Mouse (Mus musculus): Measurements from ENCODE around the gene Zeb2. TPM values are rescaled to one million over a fixed set of nuclear protein-coding genes. Genes with fewer than 3 reads are reported as not detected.
A peak's percentile ranks its signal among the peaks of the same experiment; 100 is the strongest.

Zeb2 gene
- 109 and 113 TPM in 2 replicates for total RNA-seq (2017)

DNA sequence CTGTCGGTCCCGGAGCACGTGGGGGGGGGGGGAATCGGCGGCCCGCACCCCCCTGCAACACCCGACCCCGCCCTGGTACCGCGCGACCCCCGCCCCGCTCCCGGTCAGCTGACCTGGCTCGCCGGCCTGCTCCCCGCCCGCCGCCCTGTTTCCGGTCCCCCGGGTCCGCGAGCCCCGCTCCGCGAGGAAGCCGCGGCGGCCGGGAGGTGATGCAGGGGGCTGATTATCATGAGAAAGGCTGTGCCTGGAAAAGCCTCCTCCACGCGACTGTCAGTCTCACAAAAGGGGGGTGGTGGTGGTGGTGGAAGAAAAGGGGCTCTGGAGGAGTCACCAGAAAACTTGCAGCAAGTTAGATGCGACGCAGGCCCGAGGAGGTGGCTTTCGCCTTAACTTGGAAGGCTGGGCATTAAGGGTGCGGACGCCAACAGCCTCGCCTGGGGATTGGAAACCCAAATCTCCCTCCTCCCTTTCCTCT is at the start of gene Zeb2:
TSS of gene Zeb2 (minus strand) at position 309 of the 475 bp plus-strand sequence.
- ATAC-seq (ENCODE audit: extremely low read depth, insufficient number of reproducible peaks, low FRiP score, poor library complexity, severe bottlenecking): peak; percentile 7; the same call in 1 of the 2 replicates

DNA sequence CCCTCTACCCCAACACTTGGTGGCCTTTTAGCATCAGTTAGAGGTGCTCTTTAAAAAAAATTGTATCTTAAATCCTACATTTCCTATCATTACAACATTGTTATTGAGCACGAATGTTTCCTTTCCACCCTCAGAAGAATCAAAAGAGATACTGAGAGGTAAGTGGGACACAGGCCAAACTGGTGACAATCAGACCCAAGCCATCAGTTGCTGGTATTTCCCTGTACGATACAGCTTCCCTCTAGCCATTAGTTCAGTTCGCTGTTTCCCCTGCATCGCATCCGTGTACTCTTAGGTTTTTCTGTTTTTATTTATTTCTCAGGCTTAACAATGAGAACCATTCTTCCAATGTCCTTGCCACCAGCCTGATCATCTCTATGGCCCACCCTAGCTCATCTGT is 41.6 kb upstream of the Zeb2 start:
- ATAC-seq (ENCODE audit: extremely low read depth, insufficient number of reproducible peaks, low FRiP score, poor library complexity, severe bottlenecking): no peak

DNA sequence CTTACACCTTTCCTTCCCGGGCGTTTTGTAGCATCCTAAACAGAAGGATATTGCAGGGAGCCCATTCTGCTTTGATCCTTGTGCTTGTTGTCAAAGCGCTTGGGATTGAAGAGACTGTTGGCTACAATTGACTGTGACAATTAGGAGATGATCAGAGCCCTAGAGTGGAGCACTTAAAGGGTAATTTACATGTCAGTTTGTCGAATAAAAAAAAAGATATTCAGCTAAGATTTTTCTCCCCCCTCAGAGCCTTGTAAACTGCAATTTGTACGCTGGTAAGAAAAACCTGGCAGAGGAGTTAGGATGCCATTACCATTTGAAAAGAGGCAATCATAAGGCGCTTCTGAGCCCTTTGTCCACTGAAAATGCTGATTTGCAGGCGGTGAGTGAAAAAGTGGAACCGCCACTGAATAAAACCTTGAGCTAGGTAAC is 41.2 kb upstream of the Zeb2 start:
- ATAC-seq (ENCODE audit: extremely low read depth, insufficient number of reproducible peaks, low FRiP score, poor library complexity, severe bottlenecking): no peak

DNA sequence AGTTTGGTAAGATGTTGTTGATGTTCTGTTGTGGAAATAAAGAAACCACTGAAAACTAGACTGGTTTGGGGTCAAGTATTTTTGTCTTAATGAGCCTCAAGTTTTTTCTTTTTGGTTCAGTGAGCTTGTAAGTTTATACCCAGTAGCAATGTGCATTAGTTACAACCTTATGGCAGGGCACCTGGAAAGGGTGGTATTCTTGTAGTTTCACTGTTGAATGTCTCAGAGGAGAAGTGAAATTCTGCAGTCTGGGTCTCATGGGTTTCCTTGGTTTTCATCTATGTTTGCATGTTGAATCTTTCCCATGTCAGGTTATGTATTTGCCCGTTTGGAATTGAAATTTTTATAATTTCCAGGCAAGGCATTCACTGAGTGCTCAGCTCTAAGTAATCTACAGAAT is 36.1 kb upstream of the Zeb2 start:
- no peak for ATAC-seq (ENCODE audit: extremely low read depth, insufficient number of reproducible peaks, low FRiP score, poor library complexity, severe bottlenecking)

DNA sequence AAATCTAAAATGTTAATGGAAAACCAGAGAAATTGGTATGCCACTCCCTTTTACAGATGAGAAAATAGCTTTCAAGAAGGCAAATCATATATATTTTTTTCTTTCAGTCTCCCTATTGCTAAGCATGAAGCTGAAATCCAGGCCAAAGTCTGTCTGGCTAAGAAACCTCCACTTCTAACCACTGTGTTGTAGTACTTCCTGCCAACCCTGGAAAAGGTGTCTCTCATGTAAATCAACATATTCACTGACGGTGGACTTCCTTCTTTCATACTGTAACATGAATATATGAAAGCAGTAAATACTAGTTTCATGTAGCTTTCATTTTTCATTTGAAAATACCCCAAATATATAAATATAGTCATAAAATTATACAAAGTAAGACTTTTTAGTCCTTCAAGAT is 26.0 kb upstream of the Zeb2 start:
- ATAC-seq (ENCODE audit: extremely low read depth, insufficient number of reproducible peaks, low FRiP score, poor library complexity, severe bottlenecking): peak; percentile 79

DNA sequence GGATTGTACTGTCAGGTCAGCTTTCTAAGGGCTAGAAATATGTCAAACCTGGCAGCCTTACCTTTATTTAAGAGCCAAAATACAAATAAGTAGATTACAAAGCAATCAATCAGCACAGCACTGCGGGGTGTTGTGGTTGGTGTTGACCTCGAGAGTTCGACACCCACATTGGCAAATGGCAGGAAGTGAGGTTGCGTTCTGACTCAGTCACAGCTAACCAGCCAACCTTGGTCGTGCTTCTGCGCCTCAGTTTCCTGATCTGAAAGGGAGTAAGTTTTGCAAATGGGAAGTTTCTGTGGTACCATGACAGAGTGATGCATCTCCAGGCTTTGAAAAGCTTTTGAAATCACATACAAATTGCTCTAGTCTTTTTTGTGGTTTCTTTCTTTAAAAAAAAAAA is 21.7 kb upstream of the Zeb2 start:
- ATAC-seq (ENCODE audit: extremely low read depth, insufficient number of reproducible peaks, low FRiP score, poor library complexity, severe bottlenecking): no peak

DNA sequence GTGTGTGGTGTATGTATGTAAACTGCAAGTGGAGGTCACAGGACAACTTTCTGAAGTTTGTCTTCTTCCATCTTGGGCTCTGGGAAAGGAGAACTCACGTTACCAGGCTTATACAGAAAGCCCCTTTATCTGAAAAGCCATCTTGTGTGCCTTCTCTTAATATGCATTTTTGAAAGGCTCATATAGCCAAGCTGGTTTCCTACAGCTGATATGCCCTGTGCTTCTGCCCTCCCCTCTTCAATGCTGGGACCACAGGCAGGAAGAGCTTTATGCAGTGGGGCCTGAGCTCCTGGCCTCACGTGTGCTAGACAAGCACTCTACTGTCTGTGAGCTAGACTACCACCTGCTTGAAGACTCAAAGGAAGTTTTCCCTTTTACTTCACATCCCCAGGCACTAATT is 19.6 kb upstream of the Zeb2 start:
- no peak for ATAC-seq (ENCODE audit: extremely low read depth, insufficient number of reproducible peaks, low FRiP score, poor library complexity, severe bottlenecking)

DNA sequence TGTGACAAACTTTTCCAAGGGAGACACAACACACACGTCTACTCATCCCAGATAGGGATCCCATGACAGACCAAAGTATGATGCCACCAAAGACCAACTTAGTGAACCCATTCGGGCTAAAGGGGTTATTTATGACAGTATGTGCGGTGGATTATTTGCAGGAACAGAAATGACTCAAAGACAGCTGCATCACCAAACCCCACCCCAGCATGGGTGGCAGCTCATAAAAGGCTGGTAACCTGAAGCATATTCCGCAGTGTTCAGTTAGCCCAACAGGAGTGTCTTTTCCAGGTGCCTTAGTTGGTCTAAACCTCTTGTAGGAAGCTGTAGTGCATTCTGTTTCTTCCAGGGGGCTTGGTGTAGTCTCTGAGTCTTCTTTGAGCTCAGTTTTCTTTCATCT is 16.0 kb upstream of the Zeb2 start:
- ATAC-seq (ENCODE audit: extremely low read depth, insufficient number of reproducible peaks, low FRiP score, poor library complexity, severe bottlenecking): no peak

DNA sequence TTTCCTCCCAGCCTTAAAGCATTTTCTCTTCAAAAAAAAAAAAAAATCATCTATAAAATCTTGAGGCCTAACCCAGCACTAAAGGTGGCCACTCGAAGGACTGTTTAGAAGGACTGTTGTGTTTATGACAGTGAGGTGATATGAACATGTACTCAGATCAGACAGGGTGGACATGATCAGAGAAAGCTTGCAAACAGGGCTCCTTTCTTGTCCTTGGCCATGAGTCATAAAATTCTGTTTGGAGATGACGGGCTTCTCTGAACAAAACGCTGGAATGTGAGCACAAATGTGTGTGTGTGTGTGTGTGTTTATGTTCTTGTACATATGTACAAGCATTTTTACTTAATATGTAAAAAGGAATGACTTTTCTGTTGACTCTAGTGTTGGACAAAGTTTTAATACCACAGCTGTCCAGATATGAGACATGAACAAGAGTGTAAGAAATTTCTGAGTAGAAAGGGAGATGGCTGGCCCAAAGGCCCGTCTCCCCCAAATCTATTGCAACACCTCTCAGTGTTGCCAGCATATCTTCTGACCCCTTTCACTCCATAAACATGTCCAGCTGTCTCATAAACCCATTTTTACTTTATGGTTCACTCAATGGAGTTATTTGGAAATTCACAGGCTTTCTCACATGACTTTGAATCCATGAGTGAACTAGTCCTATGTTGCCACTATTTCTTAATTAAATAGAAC is 13.4 kb upstream of the Zeb2 start:
- ATAC-seq (ENCODE audit: extremely low read depth, insufficient number of reproducible peaks, low FRiP score, poor library complexity, severe bottlenecking): no peak

DNA sequence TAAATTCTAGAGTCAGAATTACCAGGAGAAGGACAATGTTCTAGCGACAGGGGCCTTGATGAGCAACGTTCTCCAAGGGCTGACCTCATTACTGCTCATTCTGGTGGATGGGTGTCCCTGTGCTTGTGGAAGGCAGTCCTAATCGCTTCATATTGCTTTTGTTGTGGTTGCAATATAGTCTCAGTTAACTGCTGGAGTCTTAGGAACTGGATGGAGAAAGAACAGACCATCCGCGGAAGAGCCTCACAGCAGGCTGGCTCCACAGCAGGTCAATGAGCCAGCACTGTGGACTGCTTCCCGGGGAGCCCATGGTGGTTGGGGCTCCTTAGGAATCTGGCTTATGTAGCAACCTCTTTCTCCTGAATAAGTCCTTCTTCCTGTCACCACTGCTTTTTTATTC is 12.4 kb upstream of the Zeb2 start:
- ATAC-seq (ENCODE audit: extremely low read depth, insufficient number of reproducible peaks, low FRiP score, poor library complexity, severe bottlenecking): no peak

DNA sequence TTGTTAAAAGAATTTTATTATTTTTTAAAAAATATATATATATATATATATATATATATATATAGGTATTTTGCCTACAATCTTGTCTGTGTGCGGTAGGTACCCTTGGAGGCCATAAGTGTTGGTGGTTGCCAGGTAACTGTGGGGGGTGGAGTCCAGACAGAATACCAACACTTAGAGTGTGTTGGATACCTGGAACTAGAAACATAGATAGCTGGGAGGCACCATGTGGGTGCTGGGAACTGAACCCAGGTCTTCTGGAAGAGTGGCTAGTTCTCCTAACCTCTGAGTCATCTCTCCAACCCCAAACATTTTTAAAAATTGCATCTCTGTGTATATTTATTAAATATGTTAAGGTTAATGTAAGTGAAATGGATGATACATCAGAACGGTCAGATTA is 11.5 kb upstream of the Zeb2 start:
- ATAC-seq (ENCODE audit: extremely low read depth, insufficient number of reproducible peaks, low FRiP score, poor library complexity, severe bottlenecking): no peak

DNA sequence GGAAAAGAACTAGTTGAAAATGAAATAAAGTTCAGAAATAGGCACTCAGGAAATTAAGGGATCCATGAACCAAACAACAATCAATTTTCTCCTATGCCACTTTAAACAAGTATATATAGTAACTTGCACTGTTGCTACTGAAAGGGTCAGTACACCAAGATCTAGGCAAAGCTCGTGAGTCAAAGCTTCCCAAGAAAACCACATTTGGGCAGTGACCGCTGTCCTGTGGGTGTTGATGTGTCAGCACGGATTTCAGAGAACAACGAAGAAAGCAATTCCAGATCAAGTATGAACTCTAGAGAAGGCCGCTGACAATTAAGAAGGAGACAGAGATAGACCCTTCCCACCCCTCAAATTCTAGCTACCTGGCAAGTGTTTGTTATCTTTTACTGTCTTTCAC is 9.2 kb upstream of the Zeb2 start:
- ATAC-seq (ENCODE audit: extremely low read depth, insufficient number of reproducible peaks, low FRiP score, poor library complexity, severe bottlenecking): no peak

DNA sequence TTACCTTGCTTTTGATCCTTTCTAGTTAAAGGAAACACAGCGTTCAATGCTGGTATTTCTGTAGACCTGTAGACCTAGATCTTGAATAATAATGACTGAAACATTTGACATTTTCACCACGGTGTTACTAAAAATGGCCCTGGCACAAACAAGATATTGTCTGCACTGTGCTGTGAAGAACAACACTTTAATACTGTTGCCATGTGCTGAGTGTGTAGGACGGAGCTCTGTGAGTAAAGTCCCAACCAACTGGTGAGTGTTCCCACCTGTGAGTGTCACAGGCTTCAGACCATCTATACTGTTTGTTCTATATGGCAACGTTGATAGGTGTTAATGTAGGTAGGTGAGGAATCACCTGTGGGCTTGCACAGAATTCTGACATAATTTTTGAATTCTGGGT is 8.0 kb upstream of the Zeb2 start:
- ATAC-seq (ENCODE audit: extremely low read depth, insufficient number of reproducible peaks, low FRiP score, poor library complexity, severe bottlenecking): no peak

DNA sequence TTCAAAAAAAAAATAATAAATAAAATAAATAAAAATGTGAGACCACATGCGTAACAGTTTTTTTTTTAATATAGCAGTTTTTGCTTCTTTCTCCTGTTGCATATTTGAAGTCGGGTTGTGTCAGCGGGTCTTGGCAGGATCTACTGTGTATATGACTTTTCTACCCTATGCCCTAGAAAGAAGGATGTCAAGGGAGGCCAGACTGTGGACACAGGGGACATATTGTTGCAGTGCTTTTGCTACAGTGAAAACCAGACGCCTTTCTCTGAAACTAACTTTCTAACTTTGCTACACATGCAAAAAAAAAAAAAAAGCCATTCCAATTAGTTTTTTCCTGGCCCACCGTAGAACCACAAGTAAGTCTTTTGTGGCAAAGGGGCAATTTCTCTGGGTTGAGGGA is 6.3 kb upstream of the Zeb2 start:
- ATAC-seq (ENCODE audit: extremely low read depth, insufficient number of reproducible peaks, low FRiP score, poor library complexity, severe bottlenecking): no peak

DNA sequence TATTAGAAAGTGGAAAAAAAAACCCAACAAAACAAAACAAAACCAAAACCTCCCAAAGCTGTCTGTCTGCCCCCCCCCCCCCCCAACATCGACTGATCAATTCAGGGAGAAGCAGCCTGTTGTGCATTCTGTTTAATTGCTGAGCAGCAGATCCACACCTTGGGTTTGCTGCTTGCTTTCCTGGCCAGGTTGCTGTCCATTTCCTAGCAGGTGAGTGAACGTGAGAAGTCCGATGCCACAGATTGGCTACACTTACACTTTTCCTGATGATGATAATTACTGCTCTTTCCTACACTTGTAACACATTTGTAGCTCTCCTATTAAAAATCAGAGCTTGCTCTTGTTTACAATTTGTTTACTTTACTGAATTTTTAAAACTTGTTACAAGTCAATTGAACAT is 926 bp upstream of the Zeb2 start:
- ATAC-seq (ENCODE audit: extremely low read depth, insufficient number of reproducible peaks, low FRiP score, poor library complexity, severe bottlenecking): no peak

DNA sequence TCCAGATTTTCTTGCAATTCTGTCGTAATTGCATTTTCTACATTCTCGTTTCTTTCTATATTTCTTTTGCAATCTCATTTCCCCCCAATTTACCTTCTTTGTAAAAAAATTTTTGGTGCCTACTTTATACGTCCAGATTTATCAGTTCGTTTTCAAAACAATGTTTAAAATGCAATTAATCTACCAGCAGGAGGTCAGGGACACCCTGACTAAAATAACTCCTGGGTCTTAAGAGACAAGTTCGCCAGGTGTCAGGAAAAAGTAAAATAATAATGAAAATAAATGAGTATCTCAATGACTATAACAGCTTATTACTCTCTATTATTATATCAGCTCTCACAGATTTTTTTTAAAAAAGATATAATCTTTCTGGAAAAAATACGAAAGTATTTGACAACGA is 397 bp upstream of the Zeb2 start:
- ATAC-seq (ENCODE audit: extremely low read depth, insufficient number of reproducible peaks, low FRiP score, poor library complexity, severe bottlenecking): no peak

DNA sequence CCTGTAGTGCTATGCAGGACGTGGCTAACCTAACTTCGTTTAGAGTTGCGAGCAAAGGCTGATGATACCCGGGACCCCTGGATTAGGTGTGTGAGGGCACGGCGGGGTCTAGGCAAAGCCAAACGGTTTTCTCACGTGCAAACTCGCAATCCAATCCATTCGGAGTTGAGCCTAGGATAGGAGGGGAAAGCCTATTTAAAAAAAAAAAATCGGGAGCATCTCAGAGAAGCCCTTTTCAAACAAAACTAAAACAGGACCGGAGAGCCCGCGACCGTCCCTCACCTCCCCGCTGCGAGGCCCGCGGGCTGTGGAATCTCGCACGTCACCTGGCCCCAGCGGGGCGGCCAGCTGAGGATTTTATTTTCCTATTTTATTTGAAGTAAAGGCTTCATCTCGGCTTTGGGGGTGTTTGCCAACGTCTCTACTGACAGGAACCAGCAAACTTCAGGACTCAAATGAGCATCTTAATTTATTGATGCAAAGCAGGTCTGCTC is 617 bp downstream of the Zeb2 start:
- ATAC-seq (ENCODE audit: extremely low read depth, insufficient number of reproducible peaks, low FRiP score, poor library complexity, severe bottlenecking): no peak

DNA sequence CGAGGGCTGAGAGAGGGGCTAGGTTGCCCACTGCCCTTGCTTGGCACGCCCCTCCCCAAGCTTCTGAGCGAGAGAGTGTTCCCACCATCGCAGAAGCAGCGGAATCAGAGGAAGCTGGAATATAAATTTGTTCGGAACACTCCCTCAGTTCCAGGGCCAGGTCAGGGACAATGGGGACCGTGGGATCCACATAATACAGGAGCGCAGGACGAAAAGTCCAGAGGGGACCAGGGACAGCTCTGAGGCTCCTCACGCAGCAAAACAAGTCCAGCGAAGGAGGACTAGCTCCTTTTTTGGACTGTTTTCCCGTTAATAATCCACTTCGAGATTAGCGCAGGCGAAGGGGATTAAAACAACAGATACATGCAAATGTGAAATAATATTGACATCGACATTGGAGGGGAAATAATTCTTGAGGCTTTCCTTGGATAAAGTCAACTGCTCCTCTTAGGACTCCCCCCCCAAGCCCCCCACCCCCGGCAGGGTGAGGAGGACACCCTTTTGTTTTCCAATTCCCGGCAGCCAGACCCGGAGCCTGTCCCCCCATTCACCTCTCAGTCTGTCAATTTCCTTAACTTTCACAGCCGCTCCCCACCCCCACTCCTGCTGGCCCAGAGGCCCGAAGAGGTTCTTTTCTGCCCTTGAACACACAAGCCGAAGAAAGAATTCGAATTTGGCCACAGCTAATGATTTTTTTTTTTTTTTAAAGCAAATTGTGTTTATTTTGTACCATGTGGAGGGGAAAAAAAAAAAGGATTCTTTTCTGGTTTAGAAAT is 1.3 kb downstream of the Zeb2 start:
- ATAC-seq (ENCODE audit: extremely low read depth, insufficient number of reproducible peaks, low FRiP score, poor library complexity, severe bottlenecking): no peak

DNA sequence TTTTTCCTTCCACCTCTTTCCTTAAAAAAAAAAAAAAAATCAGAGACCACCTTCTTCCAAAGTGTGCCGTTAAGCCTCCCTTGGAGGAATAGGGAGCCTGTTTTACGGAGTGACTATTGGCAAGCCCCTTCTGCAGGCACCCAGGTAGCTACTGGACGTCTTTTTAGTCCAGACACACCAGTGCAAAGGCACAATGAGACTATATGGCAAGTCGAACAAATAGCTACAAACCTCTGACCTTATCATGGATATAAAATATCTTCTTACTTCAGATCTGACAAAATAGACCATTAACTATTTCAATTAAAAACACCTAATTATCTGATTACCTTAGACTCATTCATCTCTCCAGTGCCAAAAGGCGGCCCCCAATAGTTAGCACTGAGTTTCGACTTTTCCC is 2.0 kb downstream of the Zeb2 start:
- no peak for ATAC-seq (ENCODE audit: extremely low read depth, insufficient number of reproducible peaks, low FRiP score, poor library complexity, severe bottlenecking)

DNA sequence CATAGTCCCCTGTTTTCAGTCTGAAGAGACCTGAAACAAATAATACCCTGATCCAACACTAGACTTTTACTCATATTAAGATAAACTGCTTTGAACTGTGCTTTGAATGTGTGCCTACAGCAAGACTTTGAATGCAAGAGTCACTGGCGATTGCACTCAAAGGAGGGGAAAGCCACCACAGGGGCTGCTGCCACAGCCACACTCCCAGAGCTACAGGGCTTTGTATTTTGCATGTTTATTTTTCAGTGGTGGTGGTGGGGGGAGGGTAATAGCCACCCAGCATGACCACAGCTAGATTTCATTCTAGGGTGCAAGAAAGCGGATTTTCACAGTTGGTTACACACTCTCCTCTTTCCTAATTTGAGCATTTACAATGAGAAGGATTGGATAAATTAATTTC is 2.6 kb downstream of the Zeb2 start:
- ATAC-seq (ENCODE audit: extremely low read depth, insufficient number of reproducible peaks, low FRiP score, poor library complexity, severe bottlenecking): no peak
